Mouse (Mus musculus): ENCODE data around the gene Nebl. TPM values are rescaled to one million over a fixed set of nuclear protein-coding genes. Genes with fewer than 3 reads are reported as not detected.

Gene Nebl
- polyA plus RNA-seq, 1 experiment from 2014 or later: 0.22 TPM

- H3K36me3 ChIP-seq (ENCODE audit: control insufficient read depth, insufficient read depth): no peaks in the 10 kb centered on the region
- no peak overlapping the region for H3K4me2 ChIP-seq (ENCODE audit: low read depth, low read length)
- no peak overlapping the region for H3K4me3 ChIP-seq (ENCODE audit: low read depth, low read length)
- 51% methylated on average over 5 of the region's 5 CpGs for WGBS (ENCODE audit: insufficient replicate concordance)
- no peak overlapping the region for H3K27ac ChIP-seq (ENCODE audit: low read length)
- H3K9me3 ChIP-seq (replicated peaks; ENCODE audit: control insufficient read depth, low read length): no peaks in the 10 kb centered on the region
- no peak for ATAC-seq (ENCODE audit: low read depth)
- H3K9ac ChIP-seq (ENCODE audit: low read depth, low read length): no peak overlapping the region
- H3K4me1 ChIP-seq (ENCODE audit: control insufficient read depth, low read depth, low read length): no peaks in the 10 kb centered on the region
- H3K27me3 ChIP-seq (ENCODE audit: control insufficient read depth, insufficient read depth, low read depth, low read length): no peaks in the 10 kb centered on the region
These were observed 73.1 kb downstream of the Nebl start for GRCm38 (mm10) chr2:17658176-17658575.

- WGBS (ENCODE audit: insufficient replicate concordance): 58% methylated on average over 10 of the region's 10 CpGs
- Histone ChIP-seq H3K9me3 (replicated peaks; ENCODE audit: control insufficient read depth, low read length) (no peaks in the 10 kb centered on the region), H3K9ac (ENCODE audit: low read depth, low read length) (no peak overlapping the region), H3K4me2 (ENCODE audit: low read depth, low read length) (no peak overlapping the region), H3K27ac (ENCODE audit: low read length) (no peak overlapping the region), H3K36me3 (ENCODE audit: control insufficient read depth, insufficient read depth) (no peaks in the 10 kb centered on the region), H3K4me3 (ENCODE audit: low read depth, low read length) (no peak overlapping the region), H3K27me3 (ENCODE audit: control insufficient read depth, insufficient read depth, low read depth, low read length) (no peaks in the 10 kb centered on the region), H3K4me1 (ENCODE audit: control insufficient read depth, low read depth, low read length) (no peaks in the 10 kb centered on the region)
- no peak for ATAC-seq (ENCODE audit: low read depth)
These were observed 81.0 kb downstream of the Nebl start for GRCm38 (mm10) chr2:17650147-17650834.

- no peaks in the 10 kb centered on the region for H3K27me3 ChIP-seq (ENCODE audit: control insufficient read depth, insufficient read depth, low read depth, low read length)
- WGBS (ENCODE audit: insufficient replicate concordance): 46% methylated on average over 3 of the region's 3 CpGs
- no peak overlapping the region for H3K27ac ChIP-seq (ENCODE audit: low read length)
- H3K4me3 ChIP-seq (ENCODE audit: low read depth, low read length): no peak overlapping the region
- no peaks in the 10 kb centered on the region for H3K36me3 ChIP-seq (ENCODE audit: control insufficient read depth, insufficient read depth)
- no peak for ATAC-seq (ENCODE audit: low read depth)
- no peaks in the 10 kb centered on the region for H3K9me3 ChIP-seq (replicated peaks; ENCODE audit: control insufficient read depth, low read length)
- H3K9ac ChIP-seq (ENCODE audit: low read depth, low read length): no peak overlapping the region
- no peaks in the 10 kb centered on the region for H3K4me1 ChIP-seq (ENCODE audit: control insufficient read depth, low read depth, low read length)
- no peak overlapping the region for H3K4me2 ChIP-seq (ENCODE audit: low read depth, low read length)
These were observed 81.5 kb downstream of the Nebl start for GRCm38 (mm10) chr2:17649728-17650127.

- Histone ChIP-seq H3K9me3 (replicated peaks; ENCODE audit: control insufficient read depth, low read length) (no peaks in the 10 kb centered on the region), H3K27ac (ENCODE audit: low read length) (no peak overlapping the region)
These were observed 86.7 kb downstream of the Nebl start for GRCm38 (mm10) chr2:17644282-17645262.

GRCm38 (mm10) chr2:17643869-17644268 is 87.4 kb downstream of the Nebl start:
- 50% methylated on average over 7 of the region's 7 CpGs for WGBS (ENCODE audit: insufficient replicate concordance)
- H3K9me3 ChIP-seq (replicated peaks; ENCODE audit: control insufficient read depth, low read length): no peaks in the 10 kb centered on the region
- no peak overlapping the region for H3K27ac ChIP-seq (ENCODE audit: low read length)

More at GRCm38 (mm10) chr2:17644282-17645262, 86.7 kb downstream of the Nebl start:
- no peak overlapping the region for H3K9ac ChIP-seq (ENCODE audit: low read depth, low read length)
- 18% methylated on average over 3 of the region's 3 CpGs for WGBS (ENCODE audit: insufficient replicate concordance)
- H3K36me3 ChIP-seq (ENCODE audit: control insufficient read depth, insufficient read depth): no peaks in the 10 kb centered on the region
- H3K4me3 ChIP-seq (ENCODE audit: low read depth, low read length): no peak overlapping the region
- no peaks in the 10 kb centered on the region for H3K27me3 ChIP-seq (ENCODE audit: control insufficient read depth, insufficient read depth, low read depth, low read length)
- no peak for ATAC-seq (ENCODE audit: low read depth)
- no peaks in the 10 kb centered on the region for H3K4me1 ChIP-seq (ENCODE audit: control insufficient read depth, low read depth, low read length)
- no peak overlapping the region for H3K4me2 ChIP-seq (ENCODE audit: low read depth, low read length)

GRCm38 (mm10) chr2:17642770-17643169 is 88.5 kb downstream of the Nebl start:
- H3K4me2 ChIP-seq (ENCODE audit: low read depth, low read length): no peak overlapping the region
- no peaks in the 10 kb centered on the region for H3K36me3 ChIP-seq (ENCODE audit: control insufficient read depth, insufficient read depth)
- H3K9ac ChIP-seq (ENCODE audit: low read depth, low read length): no peak overlapping the region
- H3K4me1 ChIP-seq (ENCODE audit: control insufficient read depth, low read depth, low read length): no peaks in the 10 kb centered on the region
- H3K27me3 ChIP-seq (ENCODE audit: control insufficient read depth, insufficient read depth, low read depth, low read length): no peaks in the 10 kb centered on the region
- no peaks in the 10 kb centered on the region for H3K9me3 ChIP-seq (replicated peaks; ENCODE audit: control insufficient read depth, low read length)
- WGBS (ENCODE audit: insufficient replicate concordance): 47% methylated on average over 7 of the region's 7 CpGs
- no peak for ATAC-seq (ENCODE audit: low read depth)
- H3K4me3 ChIP-seq (ENCODE audit: low read depth, low read length): no peak overlapping the region
- no peak overlapping the region for H3K27ac ChIP-seq (ENCODE audit: low read length)

More at GRCm38 (mm10) chr2:17643869-17644268, 87.4 kb downstream of the Nebl start:
- Histone ChIP-seq H3K36me3 (ENCODE audit: control insufficient read depth, insufficient read depth) (no peaks in the 10 kb centered on the region), H3K4me3 (ENCODE audit: low read depth, low read length) (no peak overlapping the region), H3K27me3 (ENCODE audit: control insufficient read depth, insufficient read depth, low read depth, low read length) (no peaks in the 10 kb centered on the region), H3K9ac (ENCODE audit: low read depth, low read length) (no peak overlapping the region), H3K4me1 (ENCODE audit: control insufficient read depth, low read depth, low read length) (no peaks in the 10 kb centered on the region), H3K4me2 (ENCODE audit: low read depth, low read length) (no peak overlapping the region)
- no peak for ATAC-seq (ENCODE audit: low read depth)

- ATAC-seq (ENCODE audit: low read depth): no peak
These were observed 90.4 kb downstream of the Nebl start for GRCm38 (mm10) chr2:17640861-17641260.

GRCm38 (mm10) chr2:17638631-17639030 is 92.6 kb downstream of the Nebl start:
- Histone ChIP-seq H3K27ac (ENCODE audit: low read length) (no peak overlapping the region), H3K9me3 (replicated peaks; ENCODE audit: control insufficient read depth, low read length) (no peaks in the 10 kb centered on the region), H3K4me1 (ENCODE audit: control insufficient read depth, low read depth, low read length) (no peaks in the 10 kb centered on the region), H3K4me3 (ENCODE audit: low read depth, low read length) (no peak overlapping the region), H3K4me2 (ENCODE audit: low read depth, low read length) (no peak overlapping the region), H3K27me3 (ENCODE audit: control insufficient read depth, insufficient read depth, low read depth, low read length) (no peaks in the 10 kb centered on the region), H3K9ac (ENCODE audit: low read depth, low read length) (no peak overlapping the region), H3K36me3 (ENCODE audit: control insufficient read depth, insufficient read depth) (no peaks in the 10 kb centered on the region)
- WGBS (ENCODE audit: insufficient replicate concordance): 42% methylated on average over 5 of the region's 5 CpGs
- ATAC-seq (ENCODE audit: low read depth): no peak

More at GRCm38 (mm10) chr2:17640861-17641260, 90.4 kb downstream of the Nebl start:
- H3K4me3 ChIP-seq (ENCODE audit: low read depth, low read length): no peak overlapping the region
- no peaks in the 10 kb centered on the region for H3K4me1 ChIP-seq (ENCODE audit: control insufficient read depth, low read depth, low read length)
- no peak overlapping the region for H3K27ac ChIP-seq (ENCODE audit: low read length)
- no peak overlapping the region for H3K4me2 ChIP-seq (ENCODE audit: low read depth, low read length)
- H3K27me3 ChIP-seq (ENCODE audit: control insufficient read depth, insufficient read depth, low read depth, low read length): no peaks in the 10 kb centered on the region
- H3K36me3 ChIP-seq (ENCODE audit: control insufficient read depth, insufficient read depth): no peaks in the 10 kb centered on the region
- no peak overlapping the region for H3K9ac ChIP-seq (ENCODE audit: low read depth, low read length)
- WGBS (ENCODE audit: insufficient replicate concordance): 67% methylated on average over 4 of the region's 4 CpGs
- no peaks in the 10 kb centered on the region for H3K9me3 ChIP-seq (replicated peaks; ENCODE audit: control insufficient read depth, low read length)

GRCm38 (mm10) chr2:17623931-17624330 is 107.3 kb downstream of the Nebl start:
- WGBS (ENCODE audit: insufficient replicate concordance): 35% methylated on average over 3 of the region's 3 CpGs
- no peak for ATAC-seq (ENCODE audit: low read depth)
- H3K27me3 ChIP-seq (ENCODE audit: control insufficient read depth, insufficient read depth, low read depth, low read length): no peaks in the 10 kb centered on the region

More at GRCm38 (mm10) chr2:17623931-17624330, 107.3 kb downstream of the Nebl start:
- H3K9me3 ChIP-seq (replicated peaks; ENCODE audit: control insufficient read depth, low read length): no peaks in the 10 kb centered on the region
- no peaks in the 10 kb centered on the region for H3K4me1 ChIP-seq (ENCODE audit: control insufficient read depth, low read depth, low read length)
- H3K36me3 ChIP-seq (ENCODE audit: control insufficient read depth, insufficient read depth): no peaks in the 10 kb centered on the region
- no peak overlapping the region for H3K27ac ChIP-seq (ENCODE audit: low read length)
- H3K4me3 ChIP-seq (ENCODE audit: low read depth, low read length): no peak overlapping the region
- H3K9ac ChIP-seq (ENCODE audit: low read depth, low read length): no peak overlapping the region
- H3K4me2 ChIP-seq (ENCODE audit: low read depth, low read length): no peak overlapping the region

All from liver, embryonic 16.5 days (tissue).